Mouse (Mus musculus): ENCODE measurements around the gene Stk40. TPM values are rescaled to one million over a fixed set of nuclear protein-coding genes. Genes with fewer than 3 reads are reported as not detected.

The Stk40 gene
- total and polyA plus RNA-seq, 3 experiments: 33.2 to 56.0 (median 43.0) TPM

Other genes with a start within 250 kb of the Stk40 start
- gene Csf3r, start 79.4 kb upstream of the Stk40 start, total RNA-seq (2021): 1 to 10 TPM; 1.5 to 1.6 TPM
- 3.1 TPM in 2 replicates for gene Csf3r, start 79.4 kb upstream of the Stk40 start, polyA plus RNA-seq (2012; rRNA removed)
- 100 to 1,000 TPM in 1 of 2 experiments, 10 to 100 TPM in 1; 77.2 to 112 TPM for gene Mrps15, start 57.0 kb upstream of the Stk40 start, total RNA-seq (2021)
- 196 TPM in 2 replicates for gene Mrps15, start 57.0 kb upstream of the Stk40 start, polyA plus RNA-seq (2012; rRNA removed)
- gene Oscp1, start 45.4 kb upstream of the Stk40 start, total RNA-seq (2021): 10 to 100 TPM in 1 of 2 experiments, 1 to 10 TPM in 1; 9.5 to 10.9 TPM
- 1.6 and 2.1 TPM in 2 replicates for gene Oscp1, start 45.4 kb upstream of the Stk40 start, polyA plus RNA-seq (2012; rRNA removed)
- 10 to 100 TPM; 23.4 to 30.7 TPM for gene Lsm10, start 7.3 kb upstream of the Stk40 start, total RNA-seq (2021)
- gene Lsm10, start 7.3 kb upstream of the Stk40 start, polyA plus RNA-seq (2012; rRNA removed): 29.3 and 32.5 TPM in 2 replicates
- 10 to 100 TPM; 13.3 to 35.0 TPM for gene Eva1b, start 43.8 kb downstream of the Stk40 start, total RNA-seq (2021)
- gene Eva1b, start 43.8 kb downstream of the Stk40 start, polyA plus RNA-seq (2012; rRNA removed): 111 and 156 TPM in 2 replicates
- 1 to 10 TPM; 2.5 to 3.2 TPM for gene Sh3d21, start 59.5 kb downstream of the Stk40 start, total RNA-seq (2021)
- gene Sh3d21, start 59.5 kb downstream of the Stk40 start, polyA plus RNA-seq (2012; rRNA removed): 1.4 and 1.8 TPM in 2 replicates
- 100 to 1,000 TPM; 169 to 173 TPM for gene Thrap3, start 98.8 kb downstream of the Stk40 start, total RNA-seq (2021)
- 29.1 and 36.8 TPM in 2 replicates for gene Thrap3, start 98.8 kb downstream of the Stk40 start, polyA plus RNA-seq (2012; rRNA removed)
- 10 to 100 TPM; 55.4 to 68.7 TPM for gene Map7d1, start 152.4 kb downstream of the Stk40 start, total RNA-seq (2021)
- 98.3 and 98.7 TPM in 2 replicates for gene Map7d1, start 152.4 kb downstream of the Stk40 start, polyA plus RNA-seq (2012; rRNA removed)
- 100 to 1,000 TPM in 1 of 2 experiments, 10 to 100 TPM in 1; 85.8 to 103 TPM for gene Trappc3, start 158.4 kb downstream of the Stk40 start, total RNA-seq (2021)
- 16.2 and 16.5 TPM in 2 replicates for gene Trappc3, start 158.4 kb downstream of the Stk40 start, polyA plus RNA-seq (2012; rRNA removed)
- 1 to 10 TPM; 1.4 to 6.1 TPM for gene Col8a2, start 182.8 kb downstream of the Stk40 start, total RNA-seq (2021)
- 1.9 TPM in 2 replicates for gene Col8a2, start 182.8 kb downstream of the Stk40 start, polyA plus RNA-seq (2012; rRNA removed)
- 10 to 100 TPM; 26.2 to 34.9 TPM for gene Adprhl2, start 217.7 kb downstream of the Stk40 start, total RNA-seq (2021)
- 45.8 and 46.5 TPM in 2 replicates for gene Adprhl2, start 217.7 kb downstream of the Stk40 start, polyA plus RNA-seq (2012; rRNA removed)
- gene Tekt2, start 221.7 kb downstream of the Stk40 start, total RNA-seq (2021): 1 to 10 TPM; 3.2 to 3.3 TPM
- gene Tekt2, start 221.7 kb downstream of the Stk40 start, polyA plus RNA-seq (2012; rRNA removed): 2.9 and 4.8 TPM in 2 replicates

All from adrenal gland, adult 2 months (tissue).